Mouse (Mus musculus) right cerebral cortex, postnatal 10 days (tissue): ENCODE data around the gene Ckb.
"Not testable (repeated sequence)": the region's sequence is repeated elsewhere in the genome, so short reads cannot be mapped to it uniquely, and the experiment has no call there.

ENCODE experiments used
- DNase-seq, 2 experiments: peaks; one replicate each; pipeline ENCODE4 v3.0.0; 2021; ENCODE audit warnings: low spot score in 2 of 2

The Ckb gene

GRCm38 (mm10) chr12:111669000-111669788, 2.9 kb downstream of the Ckb start:
- no peak for DNase-seq

- peak; percentile 95 to 97 for DNase-seq
Measured at GRCm38 (mm10) chr12:111668457-111668912, 3.7 kb downstream of the Ckb start.

GRCm38 (mm10) chr12:111667421-111667820, 4.7 kb downstream of the Ckb start:
- no peak for DNase-seq

GRCm38 (mm10) chr12:111666380-111666779, 5.8 kb downstream of the Ckb start:
- DNase-seq = peak; percentile 66 to 70

- no peak for DNase-seq
Measured at GRCm38 (mm10) chr12:111665041-111665880, 6.9 kb downstream of the Ckb start.

- DNase-seq = no peak
Measured at GRCm38 (mm10) chr12:111664144-111664634, 7.9 kb downstream of the Ckb start.

- no peak for DNase-seq
Measured at GRCm38 (mm10) chr12:111663228-111664143, 8.7 kb downstream of the Ckb start.

- not testable (repeated sequence) for DNase-seq
Measured at GRCm38 (mm10) chr12:111661554-111661953, 10.6 kb downstream of the Ckb start.

GRCm38 (mm10) chr12:111660628-111661027, 11.5 kb downstream of the Ckb start:
- DNase-seq = no peak

GRCm38 (mm10) chr12:111659331-111659730, 12.8 kb downstream of the Ckb start:
- no peak for DNase-seq

GRCm38 (mm10) chr12:111655695-111656094, 16.4 kb downstream of the Ckb start:
- no peak for DNase-seq

- peak; percentile 74 to 81 for DNase-seq
Measured at GRCm38 (mm10) chr12:111653434-111653833, 18.7 kb downstream of the Ckb start.

- DNase-seq = no peak
Measured at GRCm38 (mm10) chr12:111652953-111653352, 19.2 kb downstream of the Ckb start.

- DNase-seq = peak; percentile 82
Measured at GRCm38 (mm10) chr12:111648061-111648645, 24.0 kb downstream of the Ckb start.
